Mouse (Mus musculus) embryonic fibroblast, embryonic 13.5 days (primary cell): Measurements from ENCODE around the gene Zfpl1.

Source experiments
- CTCF ChIP-seq: IDR thresholded peaks from 2 replicates; pipeline ENCODE4 v1.5.1; 2011; ENCODE audit warnings: mild to moderate bottlenecking, control low read depth, low read length, moderate library complexity, borderline replicate concordance; ENCODE audit not compliant: insufficient read depth
- POLR2A ChIP-seq: IDR thresholded peaks from 2 replicates; pipeline ENCODE4 v1.6.1; 2011; ENCODE audit warnings: low read depth, mild to moderate bottlenecking, control low read depth, low read length, moderate library complexity

DNA sequence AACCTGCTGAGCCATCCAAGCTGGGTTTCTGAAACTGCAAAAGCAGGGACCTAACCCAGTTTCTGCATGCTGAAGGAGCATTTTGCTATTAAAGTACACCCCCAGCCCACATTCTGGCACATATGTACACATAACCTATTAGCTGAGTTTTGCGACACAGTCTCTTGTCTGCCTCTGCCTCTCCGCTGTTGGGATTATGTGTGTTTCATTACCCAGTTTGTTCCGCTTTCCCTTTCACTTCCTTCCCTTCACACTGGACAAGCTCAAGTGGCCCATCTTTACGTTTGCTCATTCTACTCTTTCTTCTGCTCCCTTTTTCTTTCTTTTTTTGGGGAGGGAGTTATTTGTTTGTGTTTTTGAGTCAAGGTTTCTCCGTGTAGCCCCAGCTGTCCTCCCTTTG lies 10.9 kb downstream of the Zfpl1 start:
- TF ChIP-seq CTCF (no peak), POLR2A (no peak)
